Mouse (Mus musculus) Muller cell, postnatal 12 days (primary cell): ENCODE results near the gene Mrgbp.

Experiments used
- DNase-seq: peaks from one replicate; pipeline ENCODE4 v3.0.0-alpha.2; 2015; ENCODE audit errors: inconsistent ontology term

The Mrgbp gene

DNA sequence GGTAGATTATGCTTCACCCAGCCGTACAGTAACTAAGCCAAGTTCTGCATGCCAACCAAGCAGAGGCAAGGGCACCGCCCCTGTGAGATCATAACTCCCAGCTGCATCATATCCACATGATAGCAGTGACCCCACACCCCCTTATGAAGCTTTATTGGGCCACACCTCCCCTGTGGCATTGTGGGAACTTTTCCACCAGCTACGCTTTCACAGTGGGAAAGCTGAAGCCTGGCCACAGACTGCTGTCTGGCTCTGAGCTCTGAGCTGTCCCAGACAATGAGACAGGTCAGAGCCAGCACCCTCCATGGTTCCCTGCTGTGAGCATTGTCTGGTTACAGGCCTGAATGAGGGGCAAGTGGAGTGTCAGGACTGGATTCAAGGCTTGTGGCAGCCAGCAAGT, at the start of gene Mrgbp:
Gene Mrgbp, plus strand, starts transcription at position 303 of the 400 bp plus-strand sequence.
- DNase-seq, result peak; percentile 75

DNA sequence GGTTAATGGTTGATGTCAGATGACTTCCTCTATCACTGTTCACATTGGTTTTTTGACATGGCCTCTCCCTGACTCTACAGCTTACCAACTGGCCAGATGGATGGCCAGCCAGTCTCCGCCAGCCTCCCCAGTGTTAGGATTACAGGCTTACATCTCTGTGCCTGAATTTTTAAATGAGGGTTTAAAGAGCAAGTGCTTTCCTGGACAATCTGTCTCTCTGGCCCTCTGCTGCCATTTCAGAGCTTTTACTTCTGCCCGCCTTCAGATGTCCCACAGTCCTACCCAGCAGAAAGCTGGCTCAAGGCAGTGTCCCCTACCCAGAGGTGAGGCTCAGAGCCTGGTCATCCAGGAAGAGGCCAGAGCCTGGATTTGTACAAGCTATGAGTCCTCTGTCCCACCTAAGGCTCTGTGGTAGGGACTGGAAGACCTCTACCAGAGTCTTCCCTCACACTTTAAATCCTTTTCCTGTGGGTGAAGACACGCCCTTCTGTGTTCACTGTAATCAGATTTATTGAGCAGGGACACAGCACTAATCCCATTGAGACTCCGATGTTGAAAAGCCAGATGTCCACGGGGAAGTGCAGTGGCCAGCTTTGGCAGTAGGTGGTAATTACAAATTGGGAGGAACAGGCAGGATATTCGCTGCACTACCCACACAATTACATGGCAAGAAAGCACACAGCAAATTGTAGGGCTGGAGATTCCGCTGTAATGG, 49.3 kb upstream of the Mrgbp start:
- DNase-seq, result no peak

DNA sequence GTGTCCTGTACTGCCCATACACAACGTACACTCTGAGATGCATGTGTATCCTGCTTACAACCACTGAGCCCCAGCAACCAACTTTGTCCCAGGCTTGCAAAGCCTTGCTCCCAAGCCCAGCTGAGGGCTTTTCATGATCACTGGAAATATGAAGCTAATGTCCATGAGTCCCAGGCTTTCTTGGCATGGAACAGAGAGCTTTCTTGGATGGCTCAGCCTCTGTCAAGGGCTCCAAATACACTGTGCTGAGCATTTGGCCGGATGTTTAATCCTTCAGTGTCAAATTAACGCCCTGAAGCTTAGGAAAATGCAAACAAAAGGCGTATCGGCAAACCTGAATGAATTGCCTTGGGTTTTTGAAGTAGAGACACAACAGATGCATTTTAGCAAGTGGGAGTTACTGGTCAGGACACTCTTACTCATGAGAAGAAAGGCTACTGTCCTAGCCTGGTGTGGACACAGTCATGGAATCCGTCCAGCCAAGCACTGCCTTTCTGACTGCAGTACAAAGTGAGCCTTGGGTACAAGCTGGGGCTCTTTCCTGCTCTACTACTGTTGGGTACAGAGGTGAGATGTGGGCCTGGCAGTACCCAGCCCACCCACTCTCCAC, 48.6 kb upstream of the Mrgbp start:
- DNase-seq, result peak; percentile 9

DNA sequence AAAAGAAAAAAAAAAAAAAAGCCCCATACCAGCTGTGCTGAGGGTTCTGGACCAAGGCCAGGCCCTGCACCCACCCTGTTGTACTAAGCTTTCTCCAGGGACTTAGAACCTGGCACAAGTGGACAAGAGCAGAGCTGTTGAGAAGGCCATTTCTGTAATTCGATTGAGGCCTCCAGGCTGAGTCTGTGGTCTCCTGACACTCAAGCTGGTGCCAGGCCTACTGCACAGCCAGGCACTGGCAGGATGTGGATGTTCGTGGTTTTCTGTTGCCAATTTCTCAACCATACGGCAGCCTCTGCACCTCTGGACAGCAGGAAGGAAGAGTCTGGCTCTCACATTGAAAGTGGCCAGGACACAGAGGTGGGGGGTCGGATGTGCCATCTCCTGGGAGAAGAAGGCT, 47.9 kb upstream of the Mrgbp start:
- no peak for DNase-seq

DNA sequence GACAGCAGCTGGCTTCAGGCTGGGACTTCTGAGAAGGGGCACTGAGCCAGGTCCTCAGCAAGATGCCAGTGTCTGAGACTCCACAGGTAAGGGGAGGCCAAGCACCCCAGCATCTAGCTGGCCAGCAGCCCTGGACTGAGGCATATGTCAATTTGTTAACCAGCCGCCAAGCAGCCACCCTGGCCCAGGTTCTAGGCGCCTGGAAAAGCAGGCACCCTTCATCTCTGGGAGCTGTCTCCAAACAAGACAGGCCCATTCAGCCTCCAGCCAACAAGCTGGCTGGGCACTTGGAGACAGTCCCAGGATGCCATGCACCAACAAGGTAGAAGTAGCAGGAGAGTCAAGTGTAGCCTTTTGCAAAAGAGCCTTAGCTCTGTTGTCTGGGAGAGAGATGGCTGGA, 37.4 kb upstream of the Mrgbp start:
- no peak for DNase-seq

DNA sequence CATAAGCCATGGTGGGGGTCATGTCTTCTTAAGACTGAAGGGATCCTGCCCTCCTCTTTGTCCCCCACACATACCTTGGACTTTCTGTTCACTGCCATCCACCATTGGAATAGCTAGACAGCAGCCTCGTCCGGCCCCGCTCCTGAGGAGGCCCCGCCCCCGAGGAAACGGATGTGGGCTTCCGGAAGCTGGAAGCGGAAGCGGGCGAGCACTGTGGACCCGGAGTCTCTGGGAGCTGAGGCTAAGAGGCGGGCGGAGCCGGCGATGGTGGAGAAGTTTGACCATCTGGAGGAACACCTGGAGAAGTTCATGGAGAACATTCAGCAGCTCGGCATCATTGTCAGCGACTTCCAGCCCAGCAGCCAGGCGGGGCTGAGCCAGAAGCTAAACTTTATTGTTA, 36.1 kb upstream of the Mrgbp start:
- DNase-seq, result no peak

DNA sequence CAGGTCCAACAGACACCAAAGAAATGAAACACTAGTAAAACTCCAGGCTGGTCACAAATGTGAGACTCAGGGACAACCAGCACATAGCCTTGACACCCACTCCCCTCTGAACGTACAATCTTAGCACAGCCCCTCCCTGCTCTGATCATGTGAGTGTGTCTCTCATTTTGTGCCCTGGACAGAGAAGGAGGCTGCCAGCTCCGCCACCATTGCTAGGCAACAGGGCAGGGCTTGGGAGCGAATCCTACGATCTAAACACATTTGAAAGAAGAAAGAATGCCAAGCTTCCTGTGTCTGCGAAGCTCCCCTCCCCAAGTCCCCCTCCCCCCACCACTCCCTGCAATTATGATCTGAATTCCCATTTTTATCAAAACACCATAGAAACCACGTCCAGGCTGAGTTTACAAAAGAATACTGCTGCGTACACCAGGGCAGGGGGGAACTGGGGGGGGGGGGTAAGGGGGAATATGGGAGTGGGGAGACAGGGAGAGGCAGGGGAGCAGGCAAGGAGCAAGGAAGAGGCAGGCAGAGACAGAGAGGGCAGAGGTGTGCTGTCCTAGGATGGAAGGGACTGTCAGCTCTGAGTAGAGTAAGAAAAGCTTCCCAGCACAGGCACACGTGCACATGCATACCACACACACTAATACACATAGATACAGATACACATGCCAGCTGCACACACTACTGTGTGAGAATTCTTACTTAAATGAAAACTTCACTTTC, 33.6 kb upstream of the Mrgbp start:
- DNase-seq, result peak; percentile 23

DNA sequence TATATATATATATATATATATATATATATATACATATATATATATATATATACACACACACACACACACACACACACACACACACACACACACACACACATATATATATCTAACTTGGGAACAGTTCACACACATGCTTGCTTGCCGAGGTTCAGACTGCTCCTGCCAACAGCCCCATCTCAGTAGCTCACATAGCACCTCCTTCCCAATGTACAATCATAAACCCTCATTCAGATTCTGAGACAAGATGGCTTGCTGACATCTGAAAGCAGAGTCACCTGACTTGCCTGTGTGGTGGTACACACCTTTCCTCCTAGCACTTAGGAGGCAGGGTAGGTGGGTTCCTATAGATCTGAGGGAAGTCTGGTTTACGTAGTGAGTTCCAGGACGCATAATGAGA, 28.8 kb upstream of the Mrgbp start:
- no peak for DNase-seq

DNA sequence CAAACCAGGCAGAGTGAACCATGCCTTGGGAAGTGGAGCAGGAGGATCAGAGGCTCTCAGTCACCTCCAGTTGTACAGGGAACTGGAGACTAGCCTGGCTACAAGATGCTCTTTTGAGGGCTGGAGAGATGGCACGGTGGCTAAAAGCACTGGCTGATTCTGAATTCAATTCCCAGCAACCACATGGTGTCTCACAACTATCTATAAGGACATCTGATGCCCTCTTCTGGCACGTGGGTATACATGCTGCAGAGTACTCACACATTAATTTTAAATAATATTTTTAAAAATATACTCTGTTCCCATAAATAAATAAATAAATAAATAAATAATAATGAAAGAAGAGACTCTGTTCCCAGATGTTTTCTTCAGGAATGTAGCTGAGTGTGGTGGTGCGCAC, 25.9 kb upstream of the Mrgbp start:
- DNase-seq, result no peak

DNA sequence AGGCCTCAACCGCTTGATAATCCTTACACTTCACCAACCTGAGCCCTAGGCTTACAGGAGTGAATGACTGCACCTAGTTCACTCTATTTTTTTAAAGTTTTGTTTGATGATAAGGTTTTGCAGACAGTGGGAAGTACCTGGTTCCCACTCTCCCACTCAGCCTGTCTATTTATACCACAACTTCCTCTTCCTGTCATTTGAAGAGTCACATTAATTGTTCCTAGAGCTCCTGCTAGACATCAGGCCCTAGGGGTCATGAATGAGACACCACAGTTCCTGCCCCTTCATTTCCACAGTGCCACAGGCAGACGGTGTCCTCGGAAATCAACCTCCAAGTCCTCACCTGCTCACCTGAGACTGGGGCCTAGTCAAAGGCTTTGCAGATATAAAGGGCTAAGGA, 24.6 kb upstream of the Mrgbp start:
- DNase-seq, result no peak

DNA sequence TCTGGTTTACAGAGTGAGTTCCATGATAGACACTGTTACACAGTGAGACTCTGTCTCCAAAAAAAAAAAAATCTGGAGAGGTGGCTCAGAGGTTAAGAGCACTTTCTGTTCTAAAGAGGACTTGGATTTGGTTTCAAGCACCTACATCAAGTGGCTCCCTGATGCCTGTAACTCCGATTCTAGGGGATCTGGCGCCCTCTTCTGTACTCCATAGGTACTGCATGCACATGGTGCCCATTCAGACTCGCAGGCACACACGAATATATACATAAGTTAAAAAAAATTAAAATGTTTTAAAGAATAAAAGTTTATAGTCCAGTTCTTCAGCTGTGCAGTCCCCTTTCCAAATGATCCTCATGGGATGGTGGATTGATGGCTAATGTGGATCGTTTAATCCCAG, 20.9 kb upstream of the Mrgbp start:
- no peak for DNase-seq

DNA sequence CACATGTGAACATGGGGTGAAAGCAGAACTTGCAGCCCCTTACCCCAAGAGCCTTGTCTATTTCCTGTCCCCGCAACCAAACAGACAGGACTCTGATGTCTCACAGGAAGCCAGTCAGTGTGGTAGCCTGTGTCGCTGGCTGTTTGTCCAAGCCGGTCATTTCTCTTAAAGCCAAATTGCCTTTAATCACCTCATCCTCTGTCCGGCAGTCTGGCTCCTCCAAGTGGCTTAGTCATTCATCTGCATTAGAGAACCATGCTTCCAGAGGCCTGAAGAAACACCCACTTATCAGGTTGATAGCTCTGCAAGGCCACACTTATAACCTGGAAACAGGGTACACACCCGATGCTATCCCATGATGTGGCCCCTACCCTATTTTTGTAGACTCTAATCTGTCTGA, 19.0 kb upstream of the Mrgbp start:
- DNase-seq, result no peak

DNA sequence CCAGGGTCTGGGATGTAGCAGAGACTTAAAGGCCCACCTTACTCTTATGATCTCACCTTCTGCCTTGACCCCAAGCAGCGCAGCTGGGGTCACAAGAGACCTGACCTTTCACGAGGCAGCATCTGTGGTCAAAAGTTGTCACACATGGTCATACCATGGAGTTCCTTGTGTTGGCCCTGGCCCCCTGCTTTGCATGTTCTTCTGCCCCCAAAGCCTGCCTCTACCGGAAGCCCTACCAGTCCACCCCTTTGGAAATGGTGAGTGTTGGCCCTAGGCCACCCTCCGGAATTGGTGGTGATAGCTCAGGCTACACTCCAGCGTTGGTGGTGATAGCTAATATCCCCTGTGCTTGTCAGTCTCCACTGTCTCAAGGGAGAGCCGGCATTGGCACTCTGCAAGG, 17.8 kb upstream of the Mrgbp start:
- DNase-seq, result no peak

DNA sequence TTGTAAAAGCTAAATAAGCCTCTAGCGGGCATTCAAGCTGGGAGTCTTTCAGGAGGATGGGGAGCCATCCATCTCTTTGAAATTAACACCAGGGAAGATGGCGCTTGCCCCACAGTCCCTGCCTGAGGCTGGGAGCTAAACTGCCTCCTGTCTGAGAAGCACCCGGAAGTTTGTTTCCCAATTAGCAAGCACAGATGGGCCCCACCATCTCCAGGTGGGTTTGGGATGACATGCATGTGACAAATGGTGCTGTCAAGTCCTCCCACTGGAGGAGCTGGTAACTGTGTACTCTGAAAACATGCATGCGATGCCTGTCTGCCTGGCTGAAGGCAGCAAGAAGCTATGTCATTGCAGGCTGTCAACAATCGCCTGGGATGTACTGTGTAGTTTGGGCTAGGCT, 17.3 kb upstream of the Mrgbp start:
- DNase-seq, result no peak

DNA sequence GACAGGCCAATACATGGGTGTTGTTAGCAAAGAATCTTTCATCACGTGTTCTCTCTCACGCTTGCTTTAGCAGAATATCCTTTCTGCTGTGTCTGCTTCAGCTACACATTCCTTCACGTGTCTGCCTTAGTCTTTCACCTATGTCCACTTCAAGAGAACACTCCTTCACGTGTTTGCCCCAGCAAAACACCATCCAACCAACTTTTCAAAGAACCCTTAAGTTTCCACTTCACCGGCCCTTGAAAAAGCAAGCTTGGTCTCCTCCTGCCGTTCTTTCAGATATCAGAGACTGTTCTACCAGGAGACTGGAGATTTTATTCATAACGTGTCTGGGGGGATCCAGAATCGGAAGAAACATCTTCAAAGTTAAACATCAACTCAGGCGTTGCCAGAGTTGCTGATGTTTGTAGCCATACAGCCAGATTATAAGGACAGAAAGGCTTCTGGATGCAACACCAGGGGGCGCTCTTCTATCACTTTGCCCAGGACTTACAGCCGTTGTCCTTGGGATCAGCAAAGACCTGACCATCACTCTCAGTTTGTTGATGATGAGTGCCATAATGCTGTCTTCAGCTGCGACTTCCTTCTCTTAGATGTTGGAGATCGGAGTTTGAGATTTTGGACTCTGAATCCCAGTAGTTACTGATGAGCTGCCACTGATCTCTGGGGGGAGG, 14.7 kb upstream of the Mrgbp start:
- peak; percentile 36 for DNase-seq

DNA sequence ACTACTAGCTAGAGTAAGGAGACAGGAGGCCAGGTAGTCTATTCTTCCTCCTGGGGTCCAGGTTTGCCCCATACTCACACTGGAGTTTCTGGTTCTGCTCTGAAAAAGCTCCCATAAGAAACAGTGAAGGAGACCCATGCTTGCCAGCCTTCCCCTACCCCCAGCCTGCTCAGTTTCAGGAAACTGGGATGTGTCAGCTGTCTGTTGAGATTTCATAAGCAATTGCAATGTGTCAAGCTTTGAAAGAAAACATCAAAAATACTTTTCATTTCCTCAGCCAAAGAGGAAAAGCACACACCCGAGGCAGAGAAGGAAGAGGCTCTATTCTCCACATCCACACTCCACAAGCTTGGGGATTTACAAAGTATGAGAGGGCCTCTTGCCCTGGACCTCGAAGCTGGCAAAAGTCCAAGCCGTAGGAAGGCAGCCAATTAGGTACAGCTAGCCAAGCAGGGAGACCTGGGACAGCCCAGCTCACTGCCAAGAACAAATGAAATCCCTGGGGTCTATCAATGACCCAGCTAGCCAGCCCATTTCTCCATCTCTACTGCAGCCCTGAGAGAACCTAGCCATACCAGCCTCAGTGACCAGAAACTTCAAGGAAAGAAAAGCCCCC, 12.0 kb upstream of the Mrgbp start:
- peak; percentile 44 for DNase-seq

DNA sequence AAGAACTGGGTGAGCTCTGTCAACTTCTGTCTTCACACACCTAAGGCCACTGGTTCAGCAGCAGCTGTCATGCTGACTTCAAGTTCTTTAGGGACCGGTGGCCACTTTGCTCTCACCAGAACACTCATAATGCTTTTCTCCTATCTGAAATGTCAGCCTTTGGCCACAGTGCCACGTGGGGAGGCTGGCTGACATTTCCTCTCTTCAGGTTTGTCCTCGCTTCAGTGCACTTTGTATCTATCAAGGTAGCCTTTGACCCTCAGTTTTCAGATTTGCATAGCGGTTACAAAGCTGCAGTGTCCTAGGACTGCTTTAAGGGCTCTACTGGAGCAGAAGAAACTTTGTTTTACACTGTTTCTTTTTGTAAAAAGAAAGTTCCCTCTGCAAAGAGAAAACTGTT, 4.6 kb upstream of the Mrgbp start:
- no peak for DNase-seq

DNA sequence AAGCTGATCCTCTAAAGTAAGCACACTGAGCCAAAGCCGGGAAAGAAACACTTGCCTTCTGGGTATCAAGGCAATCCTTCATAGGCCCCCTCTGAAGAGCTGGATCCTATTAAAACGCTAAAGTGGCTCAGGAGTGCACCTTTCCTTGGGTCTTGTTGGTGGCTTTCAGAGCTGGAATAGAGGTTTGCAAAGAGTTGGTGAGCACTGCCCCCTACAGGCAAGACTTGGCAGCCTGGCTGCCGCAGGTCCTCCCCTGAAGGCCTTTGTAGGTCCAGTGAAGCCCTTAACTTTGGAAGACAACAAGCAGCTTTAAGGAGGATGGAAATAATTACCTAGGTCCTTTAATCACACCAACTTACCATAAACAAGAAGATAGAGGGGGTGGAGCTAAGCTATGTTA, 2.4 kb upstream of the Mrgbp start:
- DNase-seq, result peak; percentile 66

DNA sequence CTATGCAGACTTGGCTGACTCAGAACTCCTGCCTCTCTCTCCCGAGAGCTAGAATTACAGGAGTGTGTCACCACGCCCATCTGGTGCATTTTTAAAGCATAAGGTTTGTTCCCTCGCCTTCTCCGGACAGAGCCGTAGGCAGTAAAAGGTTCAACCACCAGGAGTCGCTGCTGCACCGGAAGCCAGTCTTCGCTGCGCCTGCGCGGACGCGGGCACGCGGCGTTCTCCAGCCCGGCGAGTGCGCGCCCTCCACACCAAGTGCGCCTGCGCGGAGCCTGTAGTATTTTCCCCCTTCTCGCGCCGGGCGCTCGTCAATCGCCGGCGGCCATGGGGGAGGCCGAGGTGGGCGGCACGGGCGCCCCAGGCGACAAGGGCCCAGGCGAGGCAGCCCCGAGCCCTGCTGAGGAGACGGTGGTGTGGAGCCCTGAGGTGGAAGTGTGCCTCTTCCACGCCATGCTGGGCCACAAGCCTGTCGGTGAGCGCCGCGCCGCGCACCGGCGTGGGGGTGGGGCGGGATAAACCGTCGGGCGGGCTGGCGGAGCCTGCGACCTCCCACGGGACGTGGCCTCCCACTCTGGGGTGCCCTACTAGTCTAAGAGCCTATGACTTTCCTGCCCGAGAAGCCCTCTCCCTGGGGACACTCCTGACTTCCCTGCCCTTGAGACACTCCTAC, 1.5 kb downstream of the Mrgbp start:
- DNase-seq, result peak; percentile 93

DNA sequence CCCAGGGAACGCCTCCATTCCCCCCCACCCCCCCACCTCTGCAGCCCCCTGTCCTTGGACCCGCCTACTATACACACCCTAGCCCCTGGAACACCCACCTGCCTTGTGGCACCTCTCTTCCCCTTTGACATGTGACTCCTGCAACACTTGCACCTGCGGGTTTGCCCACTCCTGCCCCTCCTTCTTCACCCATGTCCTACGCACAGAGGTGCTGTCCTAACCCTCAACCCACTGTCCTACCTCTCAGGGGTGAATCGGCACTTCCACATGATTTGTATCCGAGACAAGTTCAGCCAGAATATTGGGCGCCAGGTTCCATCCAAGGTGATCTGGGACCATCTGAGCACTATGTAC, 2.0 kb downstream of the Mrgbp start:
- DNase-seq, result no peak

DNA sequence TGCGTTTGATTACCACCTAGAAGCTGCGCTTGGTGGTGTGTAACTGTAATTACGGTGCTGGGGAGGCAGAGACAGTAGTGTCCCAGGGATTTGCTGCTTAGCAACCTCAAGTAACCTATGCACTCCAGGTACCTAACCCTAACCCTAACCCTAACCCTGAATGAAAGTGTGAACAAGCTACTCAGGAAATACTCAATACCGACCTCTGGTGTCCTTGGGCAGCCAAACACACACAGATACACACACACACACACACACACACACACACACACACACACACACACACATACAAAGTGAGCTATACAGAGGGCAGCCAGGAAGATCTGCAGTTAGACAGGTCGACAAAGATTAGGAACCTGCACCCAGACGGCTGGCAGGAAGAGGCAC, 7.6 kb downstream of the Mrgbp start:
- no peak for DNase-seq
